Mouse (Mus musculus): ENCODE measurements at regions not wholly inside any gene's neighbourhood (a gene's known extent, or its start where the extent isn't known, plus 50 kb on each side); places are given as distances from the start of the nearest gene placed in this dataset.

- 52% methylated on average over 6 of the region's 6 CpGs for WGBS
- no peaks in the 10 kb centered on the region for H3K4me1 ChIP-seq (ENCODE audit: control insufficient read depth, insufficient read depth, low read length)
- no peak for DNase-seq
- no peak overlapping the region for H3K27ac ChIP-seq (ENCODE audit: insufficient read depth, low read depth, low read length)
- H3K27me3 ChIP-seq (replicated peaks; ENCODE audit: control insufficient read depth, insufficient read depth, low read length) = no peaks in the 10 kb centered on the region
- no peak overlapping the region for H3K4me3 ChIP-seq (ENCODE audit: insufficient read depth, low read depth, low read length)
- H3K36me3 ChIP-seq (ENCODE audit: control insufficient read depth, insufficient read depth, low read length) = no peaks in the 10 kb centered on the region
- no peak for TF ChIP-seq POLR2A (IDR thresholded peaks at IDR 0.05; ENCODE audit: low read depth, low read length)
- no peak for TF ChIP-seq CTCF (conservative IDR thresholded peaks at IDR 0.05; ENCODE audit: insufficient read depth, insufficient read length, low read depth, low read length)
These were observed 200.8 kb upstream of the Slc39a10 start for GRCm38 (mm10) chr1:47093289-47093947.

- Histone ChIP-seq H3K4me1 (ENCODE audit: control insufficient read depth, insufficient read depth, low read length) (no peaks in the 10 kb centered on the region), H3K27me3 (replicated peaks; ENCODE audit: control insufficient read depth, insufficient read depth, low read length) (no peaks in the 10 kb centered on the region), H3K36me3 (ENCODE audit: control insufficient read depth, insufficient read depth, low read length) (no peaks in the 10 kb centered on the region), H3K4me3 (ENCODE audit: insufficient read depth, low read depth, low read length) (no peak overlapping the region), H3K27ac (ENCODE audit: insufficient read depth, low read depth, low read length) (no peak overlapping the region)
- TF ChIP-seq CTCF (conservative IDR thresholded peaks at IDR 0.05; ENCODE audit: insufficient read depth, insufficient read length, low read depth, low read length) (no peak), POLR2A (IDR thresholded peaks at IDR 0.05; ENCODE audit: low read depth, low read length) (no peak)
- DNase-seq = no peak
- WGBS = 86% methylated on average over 7 of the region's 7 CpGs
These were observed 183.8 kb upstream of the Slc39a10 start for GRCm38 (mm10) chr1:47076423-47076822.

GRCm38 (mm10) chr1:47058149-47058548, 165.5 kb upstream of the Slc39a10 start:
- TF ChIP-seq POLR2A (IDR thresholded peaks at IDR 0.05; ENCODE audit: low read depth, low read length) (no peak), CTCF (conservative IDR thresholded peaks at IDR 0.05; ENCODE audit: insufficient read depth, insufficient read length, low read depth, low read length) (no peak)
- no peaks in the 10 kb centered on the region for H3K36me3 ChIP-seq (ENCODE audit: control insufficient read depth, insufficient read depth, low read length)
- DNase-seq = no peak
- no peaks in the 10 kb centered on the region for H3K4me1 ChIP-seq (ENCODE audit: control insufficient read depth, insufficient read depth, low read length)
- H3K4me3 ChIP-seq (ENCODE audit: insufficient read depth, low read depth, low read length) = no peak overlapping the region
- H3K27ac ChIP-seq (ENCODE audit: insufficient read depth, low read depth, low read length) = no peak overlapping the region
- H3K27me3 ChIP-seq (replicated peaks; ENCODE audit: control insufficient read depth, insufficient read depth, low read length) = no peaks in the 10 kb centered on the region
- 33% methylated on average over 1 of the region's 1 CpGs for WGBS

GRCm38 (mm10) chr1:47057344-47057743, 164.7 kb upstream of the Slc39a10 start:
- Histone ChIP-seq H3K27me3 (replicated peaks; ENCODE audit: control insufficient read depth, insufficient read depth, low read length) (no peaks in the 10 kb centered on the region), H3K4me1 (ENCODE audit: control insufficient read depth, insufficient read depth, low read length) (no peaks in the 10 kb centered on the region), H3K4me3 (ENCODE audit: insufficient read depth, low read depth, low read length) (no peak overlapping the region), H3K36me3 (ENCODE audit: control insufficient read depth, insufficient read depth, low read length) (no peaks in the 10 kb centered on the region), H3K27ac (ENCODE audit: insufficient read depth, low read depth, low read length) (no peak overlapping the region)
- DNase-seq = no peak
- TF ChIP-seq CTCF (conservative IDR thresholded peaks at IDR 0.05; ENCODE audit: insufficient read depth, insufficient read length, low read depth, low read length) (no peak), POLR2A (IDR thresholded peaks at IDR 0.05; ENCODE audit: low read depth, low read length) (no peak)
- 33% methylated on average over 3 of the region's 3 CpGs for WGBS

- no peaks in the 10 kb centered on the region for H3K27me3 ChIP-seq (replicated peaks; ENCODE audit: control insufficient read depth, insufficient read depth, low read length)
- no peaks in the 10 kb centered on the region for H3K4me1 ChIP-seq (ENCODE audit: control insufficient read depth, insufficient read depth, low read length)
- no peak for TF ChIP-seq POLR2A (IDR thresholded peaks at IDR 0.05; ENCODE audit: low read depth, low read length)
- TF ChIP-seq CTCF (conservative IDR thresholded peaks at IDR 0.05; ENCODE audit: insufficient read depth, insufficient read length, low read depth, low read length) = no peak
- no peaks in the 10 kb centered on the region for H3K36me3 ChIP-seq (ENCODE audit: control insufficient read depth, insufficient read depth, low read length)
- no peak overlapping the region for H3K27ac ChIP-seq (ENCODE audit: insufficient read depth, low read depth, low read length)
- DNase-seq = no peak
- H3K4me3 ChIP-seq (ENCODE audit: insufficient read depth, low read depth, low read length) = no peak overlapping the region
These were observed 158.5 kb upstream of the Slc39a10 start for GRCm38 (mm10) chr1:47051109-47051508.

GRCm38 (mm10) chr1:47050492-47050891, 157.8 kb upstream of the Slc39a10 start:
- DNase-seq = no peak
- H3K27ac ChIP-seq (ENCODE audit: insufficient read depth, low read depth, low read length) = no peak overlapping the region
- no peaks in the 10 kb centered on the region for H3K4me1 ChIP-seq (ENCODE audit: control insufficient read depth, insufficient read depth, low read length)
- TF ChIP-seq POLR2A (IDR thresholded peaks at IDR 0.05; ENCODE audit: low read depth, low read length) (no peak), CTCF (conservative IDR thresholded peaks at IDR 0.05; ENCODE audit: insufficient read depth, insufficient read length, low read depth, low read length) (no peak)
- 62% methylated on average over 1 of the region's 1 CpGs for WGBS
- H3K36me3 ChIP-seq (ENCODE audit: control insufficient read depth, insufficient read depth, low read length) = no peaks in the 10 kb centered on the region
- H3K27me3 ChIP-seq (replicated peaks; ENCODE audit: control insufficient read depth, insufficient read depth, low read length) = no peaks in the 10 kb centered on the region
- no peak overlapping the region for H3K4me3 ChIP-seq (ENCODE audit: insufficient read depth, low read depth, low read length)

- no peak for DNase-seq
- Histone ChIP-seq H3K36me3 (ENCODE audit: control insufficient read depth, insufficient read depth, low read length) (no peaks in the 10 kb centered on the region), H3K4me1 (ENCODE audit: control insufficient read depth, insufficient read depth, low read length) (no peaks in the 10 kb centered on the region), H3K27me3 (replicated peaks; ENCODE audit: control insufficient read depth, insufficient read depth, low read length) (no peaks in the 10 kb centered on the region), H3K4me3 (ENCODE audit: insufficient read depth, low read depth, low read length) (no peak overlapping the region), H3K27ac (ENCODE audit: insufficient read depth, low read depth, low read length) (no peak overlapping the region)
- WGBS = 73% methylated on average over 2 of the region's 2 CpGs
- no peak for TF ChIP-seq CTCF (conservative IDR thresholded peaks at IDR 0.05; ENCODE audit: insufficient read depth, insufficient read length, low read depth, low read length)
- no peak for TF ChIP-seq POLR2A (IDR thresholded peaks at IDR 0.05; ENCODE audit: low read depth, low read length)
These were observed 144.9 kb upstream of the Slc39a10 start for GRCm38 (mm10) chr1:47037576-47037975.

Measured in kidney, adult 2 months (tissue).